Mouse (Mus musculus) neural tube, embryonic 11.5 days (tissue): ENCODE measurements around the gene Tmem163. TPM values are rescaled to one million over a fixed set of nuclear protein-coding genes. Genes with fewer than 3 reads are reported as not detected.

Source experiments
- ATAC-seq: fragments of 200-750 bp; cut with Nextera tagmentation; 2 replicates; pipeline ENCODE4 v1.8.0; 2017; ENCODE audit warnings: moderate number of reproducible peaks, mild to moderate bottlenecking, moderate TSS enrichment, moderate library complexity; ENCODE audit not compliant: insufficient read depth, low FRiP score, low TSS enrichment
- DNase-seq: peaks from one replicate; pipeline ENCODE4 v3.0.0-alpha.2; 2015; ENCODE audit warnings: low spot score
- H3K27ac ChIP-seq: fragments of 300-500 bp; sonication (generic); 2 replicates; pipeline ENCODE4 v1.5.1; 2014; ENCODE audit warnings: low read depth, mild to moderate bottlenecking, low read length
- H3K27me3 ChIP-seq: fragments of 300-500 bp; sonication (generic); 2 replicates; pipeline ENCODE4 v1.6.1; 2014; ENCODE audit warnings: mild to moderate bottlenecking, low read length, mixed read lengths; ENCODE audit not compliant: control insufficient read depth, insufficient read depth
- H3K36me3 ChIP-seq: fragments of 300-500 bp; sonication (generic); 2 replicates; pipeline ENCODE4 v1.6.1; 2014; ENCODE audit warnings: mild to moderate bottlenecking, low read length, moderate library complexity, mixed read lengths; ENCODE audit not compliant: control insufficient read depth, insufficient read depth
- H3K4me1 ChIP-seq: fragments of 300-500 bp; sonication (generic); 2 replicates; pipeline ENCODE4 v1.6.1; 2014; ENCODE audit warnings: low read length, mixed read lengths; ENCODE audit not compliant: control insufficient read depth, insufficient read depth
- H3K4me2 ChIP-seq: fragments of 300-500 bp; sonication (generic); 2 replicates; pipeline ENCODE4 v1.6.1; 2014; ENCODE audit warnings: low read depth, mild to moderate bottlenecking, moderate library complexity
- H3K4me3 ChIP-seq: fragments of 300-500 bp; sonication (generic); 2 replicates; pipeline ENCODE4 v1.5.1; 2014; ENCODE audit warnings: low read depth, low read length
- H3K9ac ChIP-seq: fragments of 300-500 bp; sonication (generic); 2 replicates; pipeline ENCODE4 v1.6.1; 2014; ENCODE audit warnings: mild to moderate bottlenecking, low read length
- H3K9me3 ChIP-seq: fragments of 300-500 bp; sonication (generic); 2 replicates; pipeline ENCODE4 v1.6.1; 2016; ENCODE audit warnings: low read length; ENCODE audit not compliant: control insufficient read depth
- WGBS: fragments of 180-500 bp; shearing (Covaris S2); extraction: QIAGEN DNeasy Blood & Tissue Kit; methylation state at CpG from one replicate; pipeline ENCODE4 v1.1.7; 2014; 5-methylcytosine and 5-hydroxymethylcytosine counted together
- polyA plus RNA-seq: library from polyadenylated mRNA; unstranded; fragments of >200 nt; fragmentation: Nextera tagmentation; extraction: Ambion mirVana; gene quantifications from 2 replicates; pipeline ENCODE4 v1.2.1, GENCODE M21; 2014

Tmem163 gene
- polyA plus RNA-seq, 1 experiment from 2014 or later: 32.0 TPM

GRCm38 (mm10) chr1:127465292-127465691, 214.1 kb downstream of the Tmem163 start:
- H3K27me3 ChIP-seq: no peaks in the 10 kb centered on the region
- ATAC-seq: no peak
- H3K27ac ChIP-seq: no peak overlapping the region

DNA sequence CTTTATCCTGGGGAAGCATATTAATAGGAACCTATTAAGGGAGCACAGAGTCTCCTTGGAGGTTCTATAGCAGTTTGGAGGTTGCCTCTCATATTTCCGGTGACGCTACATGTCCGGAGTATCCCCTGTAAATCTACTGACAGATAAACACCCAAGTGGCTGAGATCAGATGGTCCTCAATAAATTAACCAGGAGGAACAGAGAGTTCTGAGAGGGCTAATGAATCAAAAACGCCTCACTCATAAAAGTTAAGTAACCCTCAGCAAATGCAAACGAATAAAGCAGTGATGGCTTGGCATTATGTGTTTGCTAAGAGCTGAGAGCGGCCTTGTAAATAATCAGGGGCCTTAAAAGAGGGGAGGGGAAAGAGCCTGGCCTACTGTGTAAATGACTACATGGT, 215.3 kb downstream of the Tmem163 start:
- WGBS: 68% methylated on average over 6 of the region's 6 CpGs
- no peaks in the 10 kb centered on the region for H3K36me3 ChIP-seq
- no peak for ATAC-seq
- H3K4me1 ChIP-seq: no peaks in the 10 kb centered on the region
- H3K4me3 ChIP-seq: no peak overlapping the region
- no peak overlapping the region for H3K27ac ChIP-seq
- H3K9me3 ChIP-seq: no peaks in the 10 kb centered on the region
- no peak for DNase-seq
- H3K9ac ChIP-seq: no peak overlapping the region
- H3K27me3 ChIP-seq: no peaks in the 10 kb centered on the region
- H3K4me2 ChIP-seq: no peak overlapping the region

More at GRCm38 (mm10) chr1:127465292-127465691, 214.1 kb downstream of the Tmem163 start:
- Histone ChIP-seq H3K4me1 (no peaks in the 10 kb centered on the region), H3K4me2 (no peak overlapping the region), H3K36me3 (no peaks in the 10 kb centered on the region), H3K9me3 (no peaks in the 10 kb centered on the region), H3K9ac (no peak overlapping the region), H3K4me3 (no peak overlapping the region)
- WGBS: 79% methylated on average over 6 of the region's 6 CpGs
- DNase-seq: no peak

DNA sequence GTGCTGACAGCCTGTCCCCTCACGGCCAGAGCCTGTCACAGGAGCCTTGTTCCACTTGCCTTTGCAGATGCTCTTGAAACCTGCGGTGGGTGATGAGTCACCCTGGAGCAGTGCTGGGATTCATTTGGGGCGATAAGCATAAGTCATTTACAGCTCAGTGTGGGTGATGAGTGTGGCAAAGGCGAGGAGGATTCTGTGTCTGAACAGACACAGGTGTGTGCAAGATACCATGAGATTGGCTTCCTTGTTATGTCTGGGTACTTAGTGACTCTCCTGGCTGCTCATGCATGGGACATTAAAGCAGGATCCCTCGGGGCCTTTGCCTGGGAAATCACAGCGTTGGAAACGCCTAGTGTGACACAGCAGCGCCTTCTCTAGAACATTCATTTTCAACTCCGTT, 218.3 kb downstream of the Tmem163 start:
- DNase-seq (peak; percentile 37), ATAC-seq (no peak; the same call in 1 of the 2 replicates)
- peaks cover 7% of the 10 kb centered on the region for H3K4me1 ChIP-seq
- no peaks in the 10 kb centered on the region for H3K27me3 ChIP-seq
- 78% methylated on average over 9 of the region's 9 CpGs for WGBS
- H3K9ac ChIP-seq: no peak overlapping the region
- H3K36me3 ChIP-seq: no peaks in the 10 kb centered on the region
- H3K9me3 ChIP-seq: no peaks in the 10 kb centered on the region
- H3K27ac ChIP-seq: no peak overlapping the region
- H3K4me3 ChIP-seq: no peak overlapping the region
- no peak overlapping the region for H3K4me2 ChIP-seq

GRCm38 (mm10) chr1:127459576-127459975, 219.8 kb downstream of the Tmem163 start:
- WGBS: 47% methylated on average over 7 of the region's 7 CpGs
- H3K36me3 ChIP-seq: no peaks in the 10 kb centered on the region
- no peak for DNase-seq
- H3K27me3 ChIP-seq: no peaks in the 10 kb centered on the region
- H3K4me2 ChIP-seq: no peak overlapping the region
- peaks cover 7% of the 10 kb centered on the region for H3K4me1 ChIP-seq
- H3K27ac ChIP-seq: no peak overlapping the region
- no peak for ATAC-seq
- H3K9ac ChIP-seq: no peak overlapping the region
- no peaks in the 10 kb centered on the region for H3K9me3 ChIP-seq
- no peak overlapping the region for H3K4me3 ChIP-seq

DNA sequence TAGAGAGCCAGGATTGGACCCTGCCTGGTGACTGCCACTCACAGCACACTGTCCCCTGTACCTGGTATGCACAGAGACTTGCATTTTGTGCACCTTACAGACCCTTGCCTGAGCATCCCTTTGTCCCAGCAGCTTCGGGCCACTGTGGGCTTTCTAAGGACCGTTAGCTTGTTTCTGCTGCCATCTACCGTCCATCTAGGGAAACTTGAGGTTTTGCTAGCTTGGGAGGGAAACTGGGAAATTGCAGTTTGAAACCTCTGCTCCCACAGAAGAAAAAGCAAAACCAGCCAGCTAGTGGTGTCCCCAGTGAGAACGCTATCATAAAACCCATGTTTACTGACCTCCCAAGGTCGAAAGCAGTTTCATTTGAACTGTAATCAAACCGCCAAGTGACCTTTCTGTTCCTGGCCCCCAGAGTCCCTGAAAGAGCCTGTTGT, 220.3 kb downstream of the Tmem163 start:
- no peaks in the 10 kb centered on the region for H3K27me3 ChIP-seq
- no peak overlapping the region for H3K27ac ChIP-seq
- no peaks in the 10 kb centered on the region for H3K9me3 ChIP-seq
- no peak overlapping the region for H3K4me3 ChIP-seq
- H3K4me1 ChIP-seq: peaks cover 7% of the 10 kb centered on the region
- ATAC-seq (peak; percentile 75), DNase-seq (peak; percentile 77)
- H3K9ac ChIP-seq: peak overlapping the region; percentile 48
- H3K4me2 ChIP-seq: no peak overlapping the region
- WGBS: 11% methylated on average over 6 of the region's 6 CpGs
- H3K36me3 ChIP-seq: no peaks in the 10 kb centered on the region

- H3K36me3 ChIP-seq: 0 out of 2 replicates have a peak, but pooled peaks cover 2% of the 10 kb centered on the region
- H3K9ac ChIP-seq: no peak overlapping the region
- no peak overlapping the region for H3K4me2 ChIP-seq
- H3K4me3 ChIP-seq: no peak overlapping the region
- DNase-seq (no peak), ATAC-seq (no peak)
- H3K4me1 ChIP-seq: peaks cover 3% of the 10 kb centered on the region; the same call in 1 of the 2 replicates
- H3K9me3 ChIP-seq: no peaks in the 10 kb centered on the region
- H3K27ac ChIP-seq: no peak overlapping the region
- no peaks in the 10 kb centered on the region for H3K27me3 ChIP-seq
- 92% methylated on average over 6 of the region's 6 CpGs for WGBS
Measured at GRCm38 (mm10) chr1:127453397-127453796, 226.0 kb downstream of the Tmem163 start.

GRCm38 (mm10) chr1:127444836-127445485, 234.4 kb downstream of the Tmem163 start:
- DNase-seq: no peak
- no peaks in the 10 kb centered on the region for H3K27me3 ChIP-seq
- ATAC-seq: no peak
- H3K9ac ChIP-seq: no peak overlapping the region
- no peak overlapping the region for H3K27ac ChIP-seq
- H3K4me3 ChIP-seq: no peak overlapping the region
- no peak overlapping the region for H3K4me2 ChIP-seq
- WGBS: 43% methylated on average over 5 of the region's 5 CpGs
- 0 out of 2 replicates have a peak, but pooled peaks cover 2% of the 10 kb centered on the region for H3K36me3 ChIP-seq
- H3K9me3 ChIP-seq: no peaks in the 10 kb centered on the region
- H3K4me1 ChIP-seq: 0 out of 2 replicates have a peak, but pooled peaks cover 2% of the 10 kb centered on the region

- Histone ChIP-seq H3K9ac (no peak overlapping the region), H3K27me3 (no peaks in the 10 kb centered on the region), H3K4me1 (0 out of 2 replicates have a peak, but pooled peaks cover 2% of the 10 kb centered on the region), H3K4me2 (no peak overlapping the region), H3K36me3 (no peaks in the 10 kb centered on the region), H3K27ac (no peak overlapping the region), H3K4me3 (no peak overlapping the region), H3K9me3 (no peaks in the 10 kb centered on the region)
- DNase-seq (no peak), ATAC-seq (no peak)
- 27% methylated on average over 14 of the region's 14 CpGs for WGBS
Measured at GRCm38 (mm10) chr1:127442880-127443877, 236.2 kb downstream of the Tmem163 start.
